Mouse (Mus musculus) C2C12 (cell line): ENCODE results near the gene Cfhr2. TPM values are rescaled to one million over a fixed set of nuclear protein-coding genes. Genes with fewer than 3 reads are reported as not detected.

Experiments
- H3K27me3 ChIP-seq: one replicate; pipeline ENCODE4 v1.6.1; 2011; ENCODE audit not compliant: control insufficient read depth, insufficient read depth, insufficient read length
- H3K36me3 ChIP-seq: one replicate; pipeline ENCODE4 v1.6.1; 2011; ENCODE audit not compliant: control insufficient read depth, insufficient read depth
- H3K4me3 ChIP-seq: one replicate; pipeline ENCODE4 v1.5.1; 2011; ENCODE audit warnings: mild to moderate bottlenecking, control low read depth; ENCODE audit not compliant: poor library complexity, insufficient read depth, severe bottlenecking
- H3K79me2 ChIP-seq: one replicate; pipeline ENCODE4 v1.6.1; 2011; ENCODE audit not compliant: control insufficient read depth, insufficient read depth
- H3K79me3 ChIP-seq: one replicate; pipeline ENCODE4 v1.6.1; 2011; ENCODE audit warnings: low read depth, control low read depth
- H3ac ChIP-seq: one replicate; pipeline ENCODE3; 2011; ENCODE audit warnings: low read depth; ENCODE audit not compliant: control insufficient read depth, insufficient read length
- CEBPB ChIP-seq: IDR thresholded peaks from one replicate; pipeline ENCODE4 v1.6.1; 2011; ENCODE audit warnings: low read depth, mild to moderate bottlenecking, control low read depth, moderate library complexity
- CTCF ChIP-seq: IDR thresholded peaks from one replicate; pipeline ENCODE4 v1.5.1; 2011; ENCODE audit not compliant: control insufficient read depth, insufficient read depth, insufficient read length
- FOSL1 ChIP-seq: IDR thresholded peaks from one replicate; pipeline ENCODE4 v1.8.0; 2011; ENCODE audit warnings: mild to moderate bottlenecking, low read length; ENCODE audit not compliant: poor library complexity, insufficient read depth, severe bottlenecking
- MAX ChIP-seq: IDR thresholded peaks from one replicate; pipeline ENCODE4 v1.6.1; 2011; ENCODE audit warnings: mild to moderate bottlenecking, control low read depth
- MYOD1 ChIP-seq: IDR thresholded peaks from one replicate; pipeline ENCODE4 v1.6.1; 2011; ENCODE audit warnings: low read depth; ENCODE audit not compliant: control insufficient read depth, insufficient read length
- MYOG ChIP-seq: IDR thresholded peaks from one replicate; pipeline ENCODE4 v1.6.1; 2011; ENCODE audit not compliant: control insufficient read depth, insufficient read length; ENCODE audit errors: extremely low read depth
- USF1 ChIP-seq: IDR thresholded peaks from one replicate; pipeline ENCODE4 v1.6.1; 2011; ENCODE audit warnings: low read depth, mild to moderate bottlenecking, control low read depth, moderate library complexity
- long read RNA-seq, 2 experiments: library from polyadenylated mRNA; unstranded; transcript quantifications; one replicate each; pipeline ENCODE4 v2.0.0; 2019 to 2020
- polyA plus RNA-seq: library from polyadenylated mRNA; unstranded; fragments of >200 nt; fragmentation: generic; extraction: Trizol; gene quantifications from one replicate; pipeline ENCODE4 v1.2.1, GENCODE M21; 2012; ENCODE audit warnings: missing spikeins

The Cfhr2 gene
- not detected for polyA plus RNA-seq
- long read RNA-seq, experiment 1: 0 reads
- long read RNA-seq, experiment 2: 0 reads

DNA sequence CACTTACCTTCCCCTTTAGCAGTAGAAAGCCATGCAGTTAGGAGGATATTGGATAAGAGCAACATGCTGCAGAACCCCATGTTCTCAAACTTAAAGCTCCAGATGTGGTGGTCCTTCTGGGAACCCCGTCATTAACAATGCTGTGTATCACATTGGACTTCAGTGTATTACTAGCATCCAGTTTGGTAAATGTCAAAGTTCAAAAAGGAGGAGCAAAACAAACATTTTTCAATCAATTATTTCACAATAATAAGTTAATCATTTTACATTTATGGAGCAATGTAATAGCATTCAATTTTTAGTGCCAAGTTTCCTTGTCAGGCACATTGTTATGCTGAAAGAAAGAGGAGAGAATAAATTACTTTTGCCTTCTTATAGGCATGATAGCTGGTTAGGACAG lies at the start of gene Cfhr2:
Gene Cfhr2 (minus strand): TSS at position 155 of the 400 bp plus-strand sequence.
- no peak within 1 kb of the TSS for H3K4me3 ChIP-seq
- no peaks in the 10 kb centered on the region for H3K27me3 ChIP-seq
- TF ChIP-seq CTCF: no peak
- no peak for TF ChIP-seq CEBPB
- TF ChIP-seq MAX: no peak
- no peak for TF ChIP-seq USF1
- TF ChIP-seq FOSL1: no peak
- no peak for TF ChIP-seq MYOG
- no peak for TF ChIP-seq MYOD1
- H3K36me3 ChIP-seq: no peaks in the 10 kb centered on the region
- H3ac ChIP-seq: no peak within 1 kb of the TSS
- no peaks in the 10 kb centered on the region for H3K79me2 ChIP-seq
- no peaks in the 10 kb centered on the region for H3K79me3 ChIP-seq

DNA sequence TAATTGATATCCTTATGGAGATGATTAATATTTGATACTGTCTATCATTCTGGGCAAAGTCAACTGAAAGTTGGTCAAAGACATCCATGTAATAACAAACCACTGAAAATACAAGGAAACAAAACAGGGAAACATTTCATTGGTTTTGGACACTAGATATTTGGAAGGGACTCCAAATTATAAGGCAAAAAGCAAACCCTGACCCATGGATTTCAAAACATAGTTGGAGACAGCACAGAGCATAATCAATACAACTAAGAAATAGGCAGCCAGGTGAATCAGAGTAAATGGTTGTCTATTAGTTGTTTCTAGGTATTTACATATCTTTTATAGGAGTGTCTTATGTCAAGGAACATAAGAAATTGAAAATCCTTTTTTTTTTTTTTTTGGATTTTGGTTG lies 5.2 kb upstream of the Cfhr2 start:
- TF ChIP-seq USF1 (no peak), CTCF (no peak), MYOD1 (no peak)
- H3K4me3 ChIP-seq: no peak overlapping the region
- no peaks in the 10 kb centered on the region for H3K79me3 ChIP-seq
- no peaks in the 10 kb centered on the region for H3K27me3 ChIP-seq
- no peak overlapping the region for H3ac ChIP-seq
- H3K79me2 ChIP-seq: no peaks in the 10 kb centered on the region
- no peaks in the 10 kb centered on the region for H3K36me3 ChIP-seq

DNA sequence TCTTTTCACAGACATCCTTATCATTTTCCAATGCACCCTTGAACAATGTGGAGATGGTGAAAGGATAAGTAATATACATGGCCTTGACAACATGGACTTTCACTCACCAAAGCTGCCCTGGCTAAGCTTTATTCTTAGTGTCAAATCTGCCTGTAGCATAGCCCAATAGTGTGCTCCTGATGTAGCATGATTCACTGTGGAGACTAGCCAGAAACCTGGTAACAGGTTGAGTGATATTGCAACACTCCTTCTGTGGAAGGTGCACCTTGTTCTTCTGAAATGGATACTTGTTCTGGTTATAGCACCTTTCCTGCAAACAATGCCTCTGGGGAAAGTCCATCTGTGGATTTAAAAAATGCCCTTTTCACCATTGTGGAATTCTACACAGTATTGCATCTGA lies 1.7 kb upstream of the Cfhr2 start:
- Histone ChIP-seq H3K27me3 (no peaks in the 10 kb centered on the region), H3K4me3 (no peak overlapping the region), H3K36me3 (no peaks in the 10 kb centered on the region), H3K79me2 (no peaks in the 10 kb centered on the region), H3K79me3 (no peaks in the 10 kb centered on the region), H3ac (no peak overlapping the region)
- TF ChIP-seq MYOD1 (no peak), CTCF (no peak), MYOG (no peak), CEBPB (no peak), USF1 (no peak), FOSL1 (no peak), MAX (no peak)

DNA sequence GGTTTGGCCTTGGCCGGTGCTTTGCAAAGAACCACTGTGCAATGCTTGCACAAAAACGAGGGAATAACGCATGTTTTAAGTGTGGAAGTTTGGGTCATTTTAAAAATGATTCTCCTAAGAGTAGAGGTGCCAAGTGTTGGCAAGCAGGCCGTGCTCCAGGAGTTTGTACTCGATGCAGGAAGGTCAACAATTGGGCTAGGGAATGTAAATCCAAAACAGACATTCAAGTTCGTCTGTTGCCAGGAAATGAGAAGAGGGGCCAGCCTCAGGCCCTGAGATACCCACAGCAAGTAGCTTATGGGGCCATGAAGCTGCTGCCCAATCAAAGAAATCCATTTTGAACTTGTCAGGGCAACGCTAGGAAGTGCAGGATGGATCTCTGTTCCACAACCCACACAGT lies 18.8 kb downstream of the Cfhr2 start:
- TF ChIP-seq CEBPB: no peak
- TF ChIP-seq MYOG: no peak
- no peak for TF ChIP-seq FOSL1
- no peak for TF ChIP-seq MYOD1
- no peak for TF ChIP-seq MAX
- no peak for TF ChIP-seq USF1
- TF ChIP-seq CTCF: no peak
- H3K27me3 ChIP-seq: no peaks in the 10 kb centered on the region
- H3K36me3 ChIP-seq: no peaks in the 10 kb centered on the region
- no peaks in the 10 kb centered on the region for H3K79me2 ChIP-seq
- no peak overlapping the region for H3K4me3 ChIP-seq
- no peaks in the 10 kb centered on the region for H3K79me3 ChIP-seq
- H3ac ChIP-seq: no peak overlapping the region

DNA sequence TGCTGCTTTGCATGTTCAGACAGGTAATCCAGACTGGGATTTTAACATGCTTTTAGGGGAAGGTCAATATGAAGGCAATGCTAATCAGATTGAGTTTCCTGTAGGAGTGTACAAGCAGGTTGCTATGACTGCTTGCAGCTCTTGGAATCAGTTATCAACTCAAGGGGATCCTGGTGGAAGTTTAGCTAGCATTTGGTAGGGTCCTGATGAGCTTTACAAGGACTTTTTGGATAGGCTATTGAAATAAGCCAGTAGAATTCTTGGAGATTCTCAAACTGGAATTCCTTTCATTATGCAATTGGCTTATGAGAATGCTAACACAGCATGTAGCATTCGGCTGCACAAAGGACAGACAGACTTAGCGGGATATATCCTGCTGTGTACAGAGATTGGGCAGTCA lies 19.2 kb downstream of the Cfhr2 start:
- Histone ChIP-seq H3K36me3 (no peaks in the 10 kb centered on the region), H3K27me3 (no peaks in the 10 kb centered on the region), H3K4me3 (no peak overlapping the region), H3K79me3 (no peaks in the 10 kb centered on the region), H3K79me2 (no peaks in the 10 kb centered on the region), H3ac (no peak overlapping the region)
- TF ChIP-seq MYOG (no peak), MAX (no peak), USF1 (no peak)

DNA sequence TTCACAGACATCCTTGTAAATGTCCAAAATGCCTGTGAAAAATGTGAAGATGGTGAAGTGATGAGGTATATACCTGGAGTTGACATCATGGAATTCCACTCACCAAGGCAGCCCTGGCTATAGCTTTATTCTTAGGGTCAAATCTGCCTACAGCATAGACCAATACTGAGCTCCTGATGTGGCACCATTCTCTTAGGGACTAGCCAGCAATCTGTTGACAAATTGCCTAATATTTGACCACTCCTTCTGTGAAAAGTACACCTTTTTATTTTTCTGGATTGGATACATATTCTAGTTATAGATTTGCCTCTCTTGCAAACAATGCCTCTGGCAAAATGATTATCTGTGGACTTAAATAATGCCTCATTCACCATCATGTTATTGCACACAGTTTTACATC lies 49.9 kb downstream of the Cfhr2 start:
- Histone ChIP-seq H3ac (no peak overlapping the region), H3K4me3 (no peak overlapping the region), H3K79me3 (no peaks in the 10 kb centered on the region), H3K79me2 (no peaks in the 10 kb centered on the region), H3K27me3 (no peaks in the 10 kb centered on the region), H3K36me3 (no peaks in the 10 kb centered on the region)
- TF ChIP-seq MYOD1: no peak
- TF ChIP-seq USF1: no peak
- no peak for TF ChIP-seq MYOG
- no peak for TF ChIP-seq CEBPB
- no peak for TF ChIP-seq MAX
- TF ChIP-seq CTCF: no peak
- no peak for TF ChIP-seq FOSL1
